ENCODE assay signal across 26 mouse cellular contexts in genomic region chr1:85790565-85790964, GRCm38 (mm10). TPM values are rescaled to one million over a fixed set of nuclear protein-coding genes. Genes with fewer than 3 reads are reported as not detected.
A peak's percentile ranks its signal among the peaks of the same experiment; 100 is the strongest.
DNase-seq lines count a peak whose midpoint lies in the region; ATAC-seq and TF ChIP-seq lines count a peak whose summit lies in the region.
"Had no signal": no experiment of that assay in that cellular context is flagged by ENCODE, and none has a peak within 500 bp of the region (broad histone marks: within the 10 kb centered on the region; RNA-seq: fewer than 3 reads in every experiment).

No protein-coding gene starts in this region.

- 58% methylated on average over 3 of the region's 3 CpGs for WGBS in intestine, embryonic 14.5 days
- 56% methylated on average over 3 of the region's 3 CpGs for WGBS in intestine, embryonic 16.5 days
- WGBS in limb, embryonic 10.5 days: 68% methylated on average over 3 of the region's 3 CpGs
- 49% methylated on average over 3 of the region's 3 CpGs for WGBS in stomach, postnatal 0 days

- no peak overlapping the region for H3K4me3 ChIP-seq in intestine, embryonic 14.5 days (ENCODE audit: low read depth, low read length)
- H3K4me3 ChIP-seq in intestine, embryonic 16.5 days (ENCODE audit: low read length): no peak overlapping the region
- H3K4me3 ChIP-seq in limb, embryonic 10.5 days: no peak overlapping the region
- H3K4me3 ChIP-seq in stomach, postnatal 0 days (ENCODE audit: low read depth, low read length): no peak overlapping the region
- H3K4me3 ChIP-seq: embryonic facial prominence, embryonic 12.5 days; embryonic facial prominence, embryonic 15.5 days; gastrocnemius, adult 2 months; heart, embryonic 13.5 days; hindbrain, embryonic 12.5 days had no signal

- no peak overlapping the region for H3K9ac ChIP-seq in intestine, embryonic 14.5 days (ENCODE audit: low read length)
- no peak overlapping the region for H3K9ac ChIP-seq in intestine, embryonic 16.5 days (ENCODE audit: low read depth, low read length)
- H3K9ac ChIP-seq in stomach, postnatal 0 days (ENCODE audit: low read length): no peak overlapping the region
- H3K9ac ChIP-seq: embryonic facial prominence, embryonic 12.5 days; embryonic facial prominence, embryonic 15.5 days; forebrain, postnatal 0 days; heart, embryonic 13.5 days; hindbrain, embryonic 12.5 days had no signal

- no peak for DNase-seq in intestine, embryonic 14.5 days (ENCODE audit: low spot score)
- DNase-seq in limb, embryonic 10.5 days (ENCODE audit: low spot score): peak; percentile 21
- peak; percentile 61 for DNase-seq in stomach, postnatal 0 days (ENCODE audit: low spot score)
- DNase-seq in cerebellum, adult 9-10 months: no peak
- DNase-seq: adrenal gland, postnatal 10 days; adrenal gland, postnatal 36 days; cerebellum, adult 18-20 months; cerebellum, adult 9-11 months; cerebellum, postnatal 25 days; forebrain, postnatal 0 days; gastrocnemius, adult 2 months; gastrocnemius, postnatal 14 days; heart, adult 18-20 months; heart, postnatal 14 days; heart, postnatal 4 days had no signal

- H3K27me3 ChIP-seq in intestine, embryonic 14.5 days (replicated peaks; ENCODE audit: control insufficient read depth, insufficient read depth, low read length): no peaks in the 10 kb centered on the region
- H3K27me3 ChIP-seq in intestine, embryonic 16.5 days (replicated peaks; ENCODE audit: control insufficient read depth, insufficient read depth, low read length): no peaks in the 10 kb centered on the region
- no peaks in the 10 kb centered on the region for H3K27me3 ChIP-seq in limb, embryonic 10.5 days (ENCODE audit: low read depth, poor library complexity, severe bottlenecking)
- H3K27me3 ChIP-seq in stomach, postnatal 0 days (ENCODE audit: control insufficient read depth, insufficient read depth, low read length): no peaks in the 10 kb centered on the region
- H3K27me3 ChIP-seq: embryonic facial prominence, embryonic 12.5 days; embryonic facial prominence, embryonic 15.5 days; heart, embryonic 13.5 days; hindbrain, embryonic 12.5 days had no signal

- peaks cover 7% of the 10 kb centered on the region; the same call in 1 of the 2 replicates for H3K4me1 ChIP-seq in intestine, embryonic 14.5 days (replicated peaks; ENCODE audit: control insufficient read depth, insufficient read depth, low read length)
- peaks cover 6% of the 10 kb centered on the region; the same call in 1 of the 2 replicates for H3K4me1 ChIP-seq in intestine, embryonic 16.5 days (ENCODE audit: control insufficient read depth, insufficient read depth, low read length)
- peaks cover 6% of the 10 kb centered on the region; the same call in 1 of the 2 replicates for H3K4me1 ChIP-seq in limb, embryonic 10.5 days
- H3K4me1 ChIP-seq in stomach, postnatal 0 days (replicated peaks; ENCODE audit: control insufficient read depth, insufficient read depth): no peaks in the 10 kb centered on the region

- peak overlapping the region; percentile 22; the same call in 1 of the 2 replicates for H3K27ac ChIP-seq in intestine, embryonic 14.5 days (ENCODE audit: low read depth)
- peak overlapping the region; percentile 20; the same call in 1 of the 2 replicates for H3K27ac ChIP-seq in intestine, embryonic 16.5 days (ENCODE audit: low read length)
- no peak overlapping the region for H3K27ac ChIP-seq in limb, embryonic 10.5 days
- H3K27ac ChIP-seq in stomach, postnatal 0 days (replicated peaks): no peak overlapping the region
- H3K27ac ChIP-seq: embryonic facial prominence, embryonic 12.5 days; embryonic facial prominence, embryonic 15.5 days; gastrocnemius, adult 2 months; heart, embryonic 13.5 days; hindbrain, embryonic 12.5 days had no signal

- no peak; the same call in 1 of the 2 replicates for TF ChIP-seq CTCF in stomach, postnatal 0 days (IDR thresholded peaks at IDR 0.05; ENCODE audit: low read depth)

- no peaks in the 10 kb centered on the region for H3K9me3 ChIP-seq in intestine, embryonic 14.5 days (ENCODE audit: control insufficient read depth, low read length)
- H3K9me3 ChIP-seq in intestine, embryonic 16.5 days (ENCODE audit: control insufficient read depth, low read length): no peaks in the 10 kb centered on the region
- no peaks in the 10 kb centered on the region for H3K9me3 ChIP-seq in limb, embryonic 10.5 days (replicated peaks)
- H3K9me3 ChIP-seq in stomach, postnatal 0 days (ENCODE audit: control insufficient read depth, low read length): no peaks in the 10 kb centered on the region
- H3K9me3 ChIP-seq: embryonic facial prominence, embryonic 12.5 days; embryonic facial prominence, embryonic 15.5 days; heart, embryonic 13.5 days; hindbrain, embryonic 12.5 days had no signal

- no peaks in the 10 kb centered on the region for H3K36me3 ChIP-seq in intestine, embryonic 14.5 days (ENCODE audit: control insufficient read depth, insufficient read depth, low read length)
- no peaks in the 10 kb centered on the region for H3K36me3 ChIP-seq in intestine, embryonic 16.5 days (ENCODE audit: control insufficient read depth, insufficient read depth, low read length)
- H3K36me3 ChIP-seq in limb, embryonic 10.5 days: no peaks in the 10 kb centered on the region
- H3K36me3 ChIP-seq in stomach, postnatal 0 days (ENCODE audit: control insufficient read depth, insufficient read depth, low read length): no peaks in the 10 kb centered on the region
- H3K36me3 ChIP-seq: embryonic facial prominence, embryonic 12.5 days; embryonic facial prominence, embryonic 15.5 days; heart, embryonic 13.5 days; hindbrain, embryonic 12.5 days had no signal

- peak; percentile 77 for ATAC-seq in intestine, embryonic 14.5 days (replicated peaks; ENCODE audit: low FRiP score, low TSS enrichment, low read depth)
- ATAC-seq in intestine, embryonic 16.5 days: peak; percentile 82
- ATAC-seq in stomach, postnatal 0 days (ENCODE audit: low FRiP score, low TSS enrichment): peak; percentile 84
- ATAC-seq in megakaryocyte-erythroid progenitor cell, adult 5-6 weeks (replicated peaks; ENCODE audit: low FRiP score, low TSS enrichment, poor library complexity, severe bottlenecking): no peak
- no peak for ATAC-seq in megakaryocyte, adult 5-6 weeks (ENCODE audit: poor library complexity, severe bottlenecking)
- ATAC-seq: CD4-positive, CD25-positive, alpha-beta regulatory T cell, adult 4 months; forebrain, embryonic 14.5 days; forebrain, postnatal 0 days; hindbrain, embryonic 16.5 days; Patski had no signal

- no peak overlapping the region for H3K4me2 ChIP-seq in intestine, embryonic 14.5 days (ENCODE audit: low read length)
- H3K4me2 ChIP-seq in intestine, embryonic 16.5 days (ENCODE audit: low read depth, low read length): peak overlapping the region; percentile 16; the same call in 1 of the 2 replicates
- H3K4me2 ChIP-seq in stomach, postnatal 0 days (replicated peaks; ENCODE audit: low read depth): no peak overlapping the region
- H3K4me2 ChIP-seq: embryonic facial prominence, embryonic 12.5 days; embryonic facial prominence, embryonic 15.5 days; heart, embryonic 13.5 days; hindbrain, embryonic 12.5 days had no signal

- TF ChIP-seq EP300 in stomach, postnatal 0 days (optimal IDR thresholded peaks at IDR 0.05): no peak

RNA-seq across cellular contexts. Expression of gene Cab39, which starts 2.7 kb away (rescaled TPM):
- 43.5 and 46.2 TPM in 2 replicates for polyA plus RNA-seq in intestine, embryonic 14.5 days (2014; fragmentation: Nextera tagmentation; extraction: Ambion mirVana)
- polyA plus RNA-seq in intestine, embryonic 16.5 days (2015; fragmentation: Nextera tagmentation; extraction: Ambion mirVana): 14.4 and 22.9 TPM in 2 replicates
- 28.1 and 33.5 TPM in 2 replicates for polyA plus RNA-seq in limb, embryonic 10.5 days (2016; fragmentation: Nextera tagmentation; extraction: Ambion mirVana)
- polyA plus RNA-seq in stomach, postnatal 0 days (2015; fragmentation: Nextera tagmentation; extraction: Ambion mirVana): 29.0 and 33.3 TPM in 2 replicates
- total RNA-seq in megakaryocyte-erythroid progenitor cell, adult 5-6 weeks (2014; fragmentation: Nextera tagmentation): 53.9 and 68.0 TPM in 2 replicates
- 113 and 117 TPM in 2 replicates for total RNA-seq in megakaryocyte-erythroid progenitor cell, adult 5-6 weeks (2017)
- 64.3 and 74.3 TPM in 2 replicates for total RNA-seq in megakaryocyte, adult 5-6 weeks (2015)
- 112 and 115 TPM in 2 replicates for total RNA-seq in megakaryocyte, adult 5-6 weeks (2017)

RNA-seq across cellular contexts. Expression of gene A630001G21Rik, which starts 12.1 kb away (rescaled TPM):
- 0.67 and 1.1 TPM in 2 replicates for polyA plus RNA-seq in intestine, embryonic 14.5 days (2014; fragmentation: Nextera tagmentation; extraction: Ambion mirVana)
- 0.56 and 1.3 TPM in 2 replicates for polyA plus RNA-seq in intestine, embryonic 16.5 days (2015; fragmentation: Nextera tagmentation; extraction: Ambion mirVana)
- polyA plus RNA-seq in limb, embryonic 10.5 days (2016; fragmentation: Nextera tagmentation; extraction: Ambion mirVana): 0.48 and 0.74 TPM in 2 replicates
- polyA plus RNA-seq in stomach, postnatal 0 days (2015; fragmentation: Nextera tagmentation; extraction: Ambion mirVana): 0.50 and 0.72 TPM in 2 replicates
- total RNA-seq in megakaryocyte-erythroid progenitor cell, adult 5-6 weeks (2014; fragmentation: Nextera tagmentation): 35.7 and 49.8 TPM in 2 replicates
- 15.5 and 23.5 TPM in 2 replicates for total RNA-seq in megakaryocyte-erythroid progenitor cell, adult 5-6 weeks (2017)
- 59.3 and 63.8 TPM in 2 replicates for total RNA-seq in megakaryocyte, adult 5-6 weeks (2015)
- total RNA-seq in megakaryocyte, adult 5-6 weeks (2017): 51.5 and 56.9 TPM in 2 replicates

Comparison
In these comparisons a context has a peak if more than half of its experiments do, and no peak if none do; other contexts are left out.
1. ATAC-seq: peak in intestine, embryonic 14.5 days (single experiment), intestine, embryonic 16.5 days (single experiment) and stomach, postnatal 0 days (single experiment); none in megakaryocyte-erythroid progenitor cell, adult 5-6 weeks (single experiment) and megakaryocyte, adult 5-6 weeks (single experiment).
2. DNase-seq: peak in limb, embryonic 10.5 days (single experiment) and stomach, postnatal 0 days (single experiment); none in intestine, embryonic 14.5 days (single experiment) and cerebellum, adult 9-10 months (single experiment).
3. H3K27ac ChIP-seq: peak in intestine, embryonic 14.5 days (single experiment) and intestine, embryonic 16.5 days (single experiment); none in limb, embryonic 10.5 days (single experiment) and stomach, postnatal 0 days (single experiment).